Mouse (Mus musculus) thymus, adult 2 months (tissue): ENCODE results near the gene Zfp385a. TPM values are rescaled to one million over a fixed set of nuclear protein-coding genes. Genes with fewer than 3 reads are reported as not detected.

ENCODE experiments used
- DNase-seq: peaks from one replicate; pipeline ENCODE4 v3.0.0; 2021
- H3K27ac ChIP-seq: fragments of 200-500 bp; 2 replicates; pipeline ENCODE4 v1.5.1; 2012; ENCODE audit warnings: low read length, control low read depth; ENCODE audit not compliant: control insufficient read depth, insufficient read depth
- H3K27me3 ChIP-seq: fragments of 200-500 bp; 2 replicates; pipeline ENCODE4 v1.6.1; 2012; ENCODE audit warnings: mild to moderate bottlenecking, low read length, moderate library complexity, mixed read lengths; ENCODE audit not compliant: control insufficient read depth, insufficient read depth
- H3K36me3 ChIP-seq: fragments of 200-500 bp; 2 replicates; pipeline ENCODE4 v1.6.1; 2012; ENCODE audit warnings: mild to moderate bottlenecking, low read length, moderate library complexity; ENCODE audit not compliant: control insufficient read depth, insufficient read depth
- H3K4me1 ChIP-seq: fragments of 200-500 bp; replicated peaks from 2 replicates; pipeline ENCODE4 v1.6.1; 2012; ENCODE audit warnings: low read length; ENCODE audit not compliant: control insufficient read depth, insufficient read depth
- H3K4me3 ChIP-seq: fragments of 200-500 bp; 2 replicates; pipeline ENCODE4 v1.5.1; 2012; ENCODE audit warnings: mild to moderate bottlenecking, low read length, control low read depth, moderate library complexity; ENCODE audit not compliant: control insufficient read depth, insufficient read depth
- CTCF ChIP-seq: fragments of 200-500 bp; IDR thresholded peaks from 2 replicates; pipeline ENCODE4 v1.5.1; 2012; ENCODE audit warnings: mild to moderate bottlenecking, control low read depth, low read length, moderate library complexity, borderline replicate concordance; ENCODE audit not compliant: control insufficient read depth, poor library complexity, insufficient read depth; ENCODE audit errors: extremely low read depth
- POLR2A ChIP-seq: fragments of 200-500 bp; IDR thresholded peaks from 2 replicates; pipeline ENCODE4 v1.6.1; 2012; ENCODE audit warnings: mild to moderate bottlenecking, low read length, control low read depth, moderate library complexity; ENCODE audit not compliant: control insufficient read depth, poor library complexity, insufficient read depth; ENCODE audit errors: extremely low read depth
- WGBS: fragments of 180-500 bp; shearing (Covaris S2); methylation state at CpG from one replicate; pipeline ENCODE4 v1.1.7; 2018; 5-methylcytosine and 5-hydroxymethylcytosine counted together
- polyA plus RNA-seq: library from polyadenylated mRNA; depleted of rRNA; stranded (reverse); fragments of >200 nt; gene quantifications from 2 replicates; pipeline ENCODE4 v1.2.3, GENCODE M21; 2012

Zfp385a gene
- polyA plus RNA-seq, 1 experiment, result 18.6 TPM

DNA sequence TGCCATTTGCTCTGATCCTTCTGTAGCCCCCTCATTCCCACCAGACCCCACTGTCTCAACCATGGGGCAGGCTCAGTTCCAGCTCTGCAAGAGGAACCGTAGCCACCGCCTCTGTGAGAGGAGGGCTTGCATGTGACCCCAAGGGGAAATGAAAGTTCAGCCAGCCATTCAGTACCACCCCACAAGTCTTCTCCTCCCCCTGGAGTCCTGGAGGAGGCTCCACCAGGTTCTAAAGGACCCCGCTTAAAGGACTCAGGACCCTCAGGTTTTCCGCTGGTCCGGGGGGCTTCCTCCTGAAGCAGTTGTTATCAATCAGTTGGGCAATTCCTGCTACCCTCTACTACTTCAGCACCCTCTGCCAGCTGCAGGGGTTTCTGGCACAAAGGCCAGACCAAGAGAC is 6.2 kb downstream of the Zfp385a start:
- no peak for DNase-seq
- Histone ChIP-seq H3K4me3 (no peak overlapping the region), H3K4me1 (peaks cover 17% of the 10 kb centered on the region), H3K27ac (no peak overlapping the region; the same call in 1 of the 2 replicates), H3K36me3 (no peaks in the 10 kb centered on the region), H3K27me3 (no peaks in the 10 kb centered on the region)
- TF ChIP-seq CTCF, result no peak
- TF ChIP-seq POLR2A, result no peak
- WGBS, result 57% methylated on average over 5 of the region's 5 CpGs

DNA sequence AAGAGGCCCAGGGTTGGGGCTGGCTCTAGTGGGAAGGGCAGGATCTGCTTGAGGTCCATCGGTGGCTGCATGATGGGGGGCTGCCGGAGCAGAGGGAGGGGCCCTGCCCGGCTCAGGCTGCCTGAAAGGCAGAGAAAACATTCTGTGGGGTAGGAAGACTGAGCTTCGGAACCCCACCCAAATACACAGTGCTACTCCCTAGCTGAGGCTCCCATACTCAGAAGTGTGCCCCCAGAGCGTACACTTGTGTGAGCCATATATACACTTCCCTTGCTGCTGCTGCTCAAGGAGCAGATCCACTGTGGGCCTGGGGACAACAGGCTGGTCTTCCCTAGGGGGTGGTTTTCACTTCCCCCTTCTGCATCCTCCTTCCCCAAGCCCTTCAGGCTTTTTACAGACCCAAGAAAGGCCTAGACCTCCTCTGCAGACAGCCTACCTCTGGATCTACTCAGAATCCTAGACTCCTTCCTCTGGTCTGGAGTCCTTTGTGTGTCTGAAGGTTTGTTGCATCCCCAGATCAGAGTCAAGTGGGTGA is 6.7 kb downstream of the Zfp385a start:
- DNase-seq, result no peak
- no peak overlapping the region for H3K4me3 ChIP-seq
- TF ChIP-seq CTCF (no peak), POLR2A (no peak)
- H3K27ac ChIP-seq, result no peak overlapping the region
- 61% methylated on average over 5 of the region's 5 CpGs for WGBS
- H3K36me3 ChIP-seq, result no peaks in the 10 kb centered on the region
- peaks cover 11% of the 10 kb centered on the region for H3K4me1 ChIP-seq
- H3K27me3 ChIP-seq, result no peaks in the 10 kb centered on the region

- no peaks in the 10 kb centered on the region for H3K27me3 ChIP-seq
- peak overlapping the region; percentile 38 for H3K4me3 ChIP-seq
- no peak for TF ChIP-seq POLR2A
- TF ChIP-seq CTCF, result peak; percentile 91
- peak; percentile 82 for DNase-seq
- H3K4me1 ChIP-seq, result peaks cover 9% of the 10 kb centered on the region
- no peak overlapping the region for H3K27ac ChIP-seq
- WGBS, result 3% methylated on average over 40 of the region's 40 CpGs
- H3K36me3 ChIP-seq, result no peaks in the 10 kb centered on the region
Observed at GRCm38 (mm10) chr15:103323455-103324247, 16.2 kb downstream of the Zfp385a start.

DNA sequence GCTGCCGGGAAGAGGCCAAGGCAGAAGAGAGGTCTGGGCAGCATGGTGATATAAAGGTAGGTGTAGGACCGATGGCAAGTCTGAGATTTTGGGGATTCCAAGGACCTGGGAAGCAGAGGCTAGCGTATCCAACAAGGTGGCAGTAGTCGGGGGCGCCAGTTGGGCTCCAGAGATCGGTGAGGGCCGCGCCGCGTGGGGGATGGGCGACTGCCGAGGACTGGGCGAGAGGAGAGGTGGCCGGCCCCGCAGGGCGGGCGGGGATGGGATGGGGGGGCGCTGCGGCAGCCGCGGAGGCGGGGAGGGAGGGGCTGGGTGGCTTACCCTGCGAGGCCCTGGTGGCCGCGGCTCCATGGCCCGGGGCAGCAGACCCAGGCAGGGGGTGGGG is 16.8 kb downstream of the Zfp385a start:
- Histone ChIP-seq H3K27me3 (no peaks in the 10 kb centered on the region), H3K36me3 (no peaks in the 10 kb centered on the region), H3K4me3 (peak overlapping the region; percentile 38), H3K4me1 (peaks cover 9% of the 10 kb centered on the region), H3K27ac (no peak overlapping the region)
- peak; percentile 36 for DNase-seq
- WGBS, result 14% methylated on average over 25 of the region's 26 CpGs
- TF ChIP-seq CTCF, result no peak
- no peak for TF ChIP-seq POLR2A

GRCm38 (mm10) chr15:103322396-103322795 is 17.5 kb downstream of the Zfp385a start:
- WGBS, result 91% methylated on average over 4 of the region's 4 CpGs
- no peaks in the 10 kb centered on the region for H3K36me3 ChIP-seq
- no peak overlapping the region for H3K27ac ChIP-seq
- no peak overlapping the region for H3K4me3 ChIP-seq
- no peaks in the 10 kb centered on the region for H3K27me3 ChIP-seq
- DNase-seq, result no peak
- TF ChIP-seq CTCF (no peak), POLR2A (no peak)
- peaks cover 9% of the 10 kb centered on the region for H3K4me1 ChIP-seq

DNA sequence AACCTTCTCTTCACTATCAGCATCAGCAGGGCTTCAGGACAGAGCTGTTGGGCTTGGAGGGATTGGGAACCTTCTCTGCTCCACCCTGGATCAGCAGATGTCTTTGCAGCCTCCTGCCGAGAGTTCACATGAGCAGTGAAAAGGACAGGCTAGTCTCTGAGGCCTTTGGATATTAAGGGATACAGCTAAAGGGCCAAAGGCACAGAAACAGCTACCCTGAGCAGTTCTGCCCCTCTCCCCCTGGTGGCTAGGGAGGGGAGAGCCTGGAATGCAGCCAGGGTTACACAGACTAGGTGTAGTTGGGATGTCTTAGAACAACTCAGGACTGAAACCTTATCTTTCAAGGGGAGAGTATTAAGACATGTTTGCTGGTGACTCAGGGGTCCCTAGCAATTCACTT is 18.8 kb downstream of the Zfp385a start:
- no peaks in the 10 kb centered on the region for H3K36me3 ChIP-seq
- DNase-seq, result no peak

More for the DNA sequence above, 18.8 kb downstream of the Zfp385a start:
- TF ChIP-seq POLR2A, result no peak
- peak; percentile 35; the same call in 1 of the 2 replicates for TF ChIP-seq CTCF
- Histone ChIP-seq H3K4me1 (peaks cover 9% of the 10 kb centered on the region), H3K4me3 (no peak overlapping the region), H3K27me3 (no peaks in the 10 kb centered on the region), H3K27ac (no peak overlapping the region)
- 97% methylated on average over 1 of the region's 1 CpGs for WGBS
